ENCODE assay signal across 8 mouse cellular contexts in the genomic region with DNA sequence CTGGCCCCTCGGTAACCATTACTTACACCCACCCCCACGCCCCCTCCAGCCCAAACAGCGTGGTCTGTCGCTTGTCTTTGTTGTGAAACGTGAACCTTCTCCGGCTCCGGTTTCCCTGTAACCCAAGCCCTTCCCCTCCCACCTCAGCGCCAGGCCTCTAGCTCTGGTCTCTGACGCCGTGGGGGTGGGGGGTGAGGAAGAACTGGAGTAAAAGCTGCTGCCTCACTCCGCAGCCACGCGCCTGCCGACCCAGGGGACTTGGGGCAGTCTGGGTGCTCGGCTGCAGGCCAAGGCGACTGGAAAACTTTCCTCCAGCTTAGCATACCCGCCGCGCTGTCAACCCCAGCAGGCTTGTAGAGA. TPM values are rescaled to one million over a fixed set of nuclear protein-coding genes. Genes with fewer than 3 reads are reported as not detected.
DNase-seq lines count a peak whose midpoint lies in the region; ATAC-seq lines count a peak whose summit lies in the region.

No protein-coding gene starts in this region.

- peak overlapping the region; percentile 99 for H3K27ac ChIP-seq in heart, embryonic 12.5 days (ENCODE audit: poor library complexity, severe bottlenecking)
- peak overlapping the region; percentile 99 for H3K27ac ChIP-seq in kidney, embryonic 16.5 days (ENCODE audit: low read length)
- peak overlapping the region; percentile 94 for H3K27ac ChIP-seq in stomach, embryonic 16.5 days (ENCODE audit: low read length)

- DNase-seq in right cerebral cortex, postnatal 10 days (ENCODE audit: low spot score in 2 of 2) = peak; percentile 53 to 64
- DNase-seq in right cerebral cortex, postnatal 25 days = no peak
- DNase-seq in embryo, embryonic 9.5 days (ENCODE audit: extremely low spot score) = peak; percentile 86
- peak; percentile 61 for DNase-seq in lung, postnatal 14 days
- DNase-seq in right cerebral cortex, adult 2 months (ENCODE audit: low spot score in 2 of 2) = no peak

- peak overlapping the region; percentile 97 for H3K9ac ChIP-seq in heart, embryonic 12.5 days
- H3K9ac ChIP-seq in kidney, embryonic 16.5 days (replicated peaks; ENCODE audit: low read length) = peak overlapping the region; percentile 93
- peak overlapping the region; percentile 90 for H3K9ac ChIP-seq in stomach, embryonic 16.5 days (ENCODE audit: low read length)

- peaks cover 47% of the 10 kb centered on the region for H3K4me1 ChIP-seq in heart, embryonic 12.5 days (replicated peaks)
- H3K4me1 ChIP-seq in kidney, embryonic 16.5 days (ENCODE audit: insufficient read depth, low read length) = peaks cover 38% of the 10 kb centered on the region
- H3K4me1 ChIP-seq in stomach, embryonic 16.5 days (ENCODE audit: control insufficient read depth, insufficient read depth, low read length) = peaks cover 35% of the 10 kb centered on the region

- no peaks in the 10 kb centered on the region; the same call in 1 of the 2 replicates for H3K27me3 ChIP-seq in heart, embryonic 12.5 days (replicated peaks)
- no peaks in the 10 kb centered on the region for H3K27me3 ChIP-seq in kidney, embryonic 16.5 days (ENCODE audit: insufficient read depth, low read length)
- H3K27me3 ChIP-seq in stomach, embryonic 16.5 days (ENCODE audit: control insufficient read depth, insufficient read depth, low read length) = no peaks in the 10 kb centered on the region

- ATAC-seq in heart, embryonic 12.5 days (ENCODE audit: insufficient number of reproducible peaks, low FRiP score) = peak; percentile 15; the same call in 1 of the 2 replicates
- ATAC-seq in kidney, embryonic 16.5 days (ENCODE audit: low FRiP score, low TSS enrichment) = peak; percentile 14; the same call in 1 of the 2 replicates
- ATAC-seq in stomach, embryonic 16.5 days (ENCODE audit: insufficient read depth, low FRiP score) = no peak

- H3K9me3 ChIP-seq in heart, embryonic 12.5 days (replicated peaks) = no peaks in the 10 kb centered on the region
- H3K9me3 ChIP-seq in kidney, embryonic 16.5 days (ENCODE audit: low read length) = no peaks in the 10 kb centered on the region
- H3K9me3 ChIP-seq in stomach, embryonic 16.5 days (replicated peaks; ENCODE audit: control insufficient read depth, low read length) = no peaks in the 10 kb centered on the region

- peak overlapping the region; percentile 79 for H3K4me3 ChIP-seq in heart, embryonic 12.5 days
- H3K4me3 ChIP-seq in kidney, embryonic 16.5 days (ENCODE audit: low read length) = peak overlapping the region; percentile 84
- peak overlapping the region; percentile 76 for H3K4me3 ChIP-seq in stomach, embryonic 16.5 days (replicated peaks; ENCODE audit: low read length)

- under 1% methylated on average over 19 of the region's 19 CpGs for WGBS in heart, embryonic 12.5 days
- WGBS in kidney, embryonic 16.5 days = under 1% methylated on average over 19 of the region's 19 CpGs
- WGBS in stomach, embryonic 16.5 days = under 1% methylated on average over 19 of the region's 19 CpGs

- peaks cover 29% of the 10 kb centered on the region for H3K36me3 ChIP-seq in heart, embryonic 12.5 days
- H3K36me3 ChIP-seq in kidney, embryonic 16.5 days (ENCODE audit: insufficient read depth, low read length) = peaks cover 10% of the 10 kb centered on the region; the same call in 1 of the 2 replicates
- no peaks in the 10 kb centered on the region for H3K36me3 ChIP-seq in stomach, embryonic 16.5 days (ENCODE audit: control insufficient read depth, insufficient read depth, low read length)

- peak overlapping the region; percentile 88 for H3K4me2 ChIP-seq in heart, embryonic 12.5 days
- peak overlapping the region; percentile 93 for H3K4me2 ChIP-seq in kidney, embryonic 16.5 days (replicated peaks; ENCODE audit: low read depth, low read length)
- H3K4me2 ChIP-seq in stomach, embryonic 16.5 days (ENCODE audit: low read depth, low read length) = peak overlapping the region; percentile 89

RNA-seq across cellular contexts. Expression of a gene that starts 1.3 kb away (rescaled TPM):
- polyA plus RNA-seq in heart, embryonic 12.5 days (2016; fragmentation: Nextera tagmentation; extraction: Ambion mirVana) = 7.1 and 7.2 TPM in 2 replicates
- 9.5 and 10.5 TPM in 2 replicates for polyA plus RNA-seq in kidney, embryonic 16.5 days (2015; fragmentation: Nextera tagmentation; extraction: Ambion mirVana)
- 8.8 and 10.4 TPM in 2 replicates for polyA plus RNA-seq in stomach, embryonic 16.5 days (2015; fragmentation: Nextera tagmentation; extraction: Ambion mirVana)

RNA-seq across cellular contexts. Expression of a gene that starts 12.1 kb away (rescaled TPM):
- 16.4 and 17.2 TPM in 2 replicates for polyA plus RNA-seq in heart, embryonic 12.5 days (2016; fragmentation: Nextera tagmentation; extraction: Ambion mirVana)
- 17.2 and 27.5 TPM in 2 replicates for polyA plus RNA-seq in kidney, embryonic 16.5 days (2015; fragmentation: Nextera tagmentation; extraction: Ambion mirVana)
- 84.7 and 98.1 TPM in 2 replicates for polyA plus RNA-seq in stomach, embryonic 16.5 days (2015; fragmentation: Nextera tagmentation; extraction: Ambion mirVana)

RNA-seq across cellular contexts. Expression of a gene that starts 19.7 kb away (rescaled TPM):
- polyA plus RNA-seq in heart, embryonic 12.5 days (2016; fragmentation: Nextera tagmentation; extraction: Ambion mirVana) = 15.4 and 15.5 TPM in 2 replicates
- polyA plus RNA-seq in kidney, embryonic 16.5 days (2015; fragmentation: Nextera tagmentation; extraction: Ambion mirVana) = 15.5 and 16.8 TPM in 2 replicates
- 7.7 and 8.3 TPM in 2 replicates for polyA plus RNA-seq in stomach, embryonic 16.5 days (2015; fragmentation: Nextera tagmentation; extraction: Ambion mirVana)

RNA-seq across cellular contexts. Expression of a gene that starts 22.4 kb away (rescaled TPM):
- polyA plus RNA-seq in heart, embryonic 12.5 days (2016; fragmentation: Nextera tagmentation; extraction: Ambion mirVana) = 2.2 TPM in 2 replicates
- polyA plus RNA-seq in kidney, embryonic 16.5 days (2015; fragmentation: Nextera tagmentation; extraction: Ambion mirVana) = 3.2 and 4.3 TPM in 2 replicates
- polyA plus RNA-seq in stomach, embryonic 16.5 days (2015; fragmentation: Nextera tagmentation; extraction: Ambion mirVana) = 2.2 and 2.5 TPM in 2 replicates

RNA-seq across cellular contexts. Expression of a gene that starts 23.9 kb away (rescaled TPM):
- polyA plus RNA-seq in heart, embryonic 12.5 days (2016; fragmentation: Nextera tagmentation; extraction: Ambion mirVana) = 10.2 and 11.2 TPM in 2 replicates
- polyA plus RNA-seq in kidney, embryonic 16.5 days (2015; fragmentation: Nextera tagmentation; extraction: Ambion mirVana) = 18.4 and 20.3 TPM in 2 replicates
- 13.5 and 15.3 TPM in 2 replicates for polyA plus RNA-seq in stomach, embryonic 16.5 days (2015; fragmentation: Nextera tagmentation; extraction: Ambion mirVana)

Comparison
In these comparisons a context has a peak if more than half of its experiments do, and no peak if none do; other contexts are left out.
1. DNase-seq: peak in right cerebral cortex, postnatal 10 days (2 of 2), embryo, embryonic 9.5 days (single experiment) and lung, postnatal 14 days (single experiment); none in right cerebral cortex, postnatal 25 days (single experiment) and right cerebral cortex, adult 2 months (0 of 2).
2. Peak in every context shown above with its lines, with median percentiles within 50 percentile points of each other: H3K27ac ChIP-seq, H3K4me2 ChIP-seq, H3K4me3 ChIP-seq and H3K9ac ChIP-seq.